ENCODE assay signal across 9 mouse cellular contexts in the genomic region with DNA sequence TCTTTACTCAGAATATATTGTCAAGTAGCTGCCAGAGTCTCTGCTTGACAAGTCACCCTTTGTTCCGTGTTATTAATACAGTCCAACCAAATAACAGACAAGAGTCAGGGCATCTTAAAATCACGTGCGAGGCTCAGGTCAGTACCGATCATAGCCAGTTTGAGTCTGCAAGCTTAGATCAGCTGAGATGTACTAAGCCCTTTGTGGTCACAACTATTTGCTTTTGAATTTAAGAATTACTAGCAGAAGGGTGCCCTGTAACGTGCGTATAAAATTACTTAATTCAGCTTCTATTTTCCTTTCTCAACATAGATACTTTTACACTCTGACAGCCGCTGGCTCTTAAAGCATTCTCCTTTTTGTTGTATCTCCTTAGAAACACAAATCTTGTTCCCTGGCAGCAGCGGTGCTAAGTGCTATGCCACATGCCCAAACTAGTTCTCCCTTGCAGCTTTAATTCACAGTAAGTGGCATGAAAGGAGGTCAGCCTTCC. TPM values are rescaled to one million over a fixed set of nuclear protein-coding genes. Genes with fewer than 3 reads are reported as not detected.
DNase-seq lines count a peak whose midpoint lies in the region; ATAC-seq lines count a peak whose summit lies in the region.
"Had no signal": no experiment of that assay in that cellular context is flagged by ENCODE, and none has a peak within 500 bp of the region (broad histone marks: within the 10 kb centered on the region; RNA-seq: fewer than 3 reads in every experiment).

No protein-coding gene starts in this region.

- intact Hi-C loops in left cerebral cortex, postnatal 25 days (cut with DNase I), result no loop called here

- peak; percentile 41 to 69 for DNase-seq in frontal cortex, adult 2 months (ENCODE audit: extremely low spot score in 1 of 2, low spot score in 1 of 2)
- DNase-seq in frontal cortex, postnatal 25 days (ENCODE audit: low spot score in 2 of 2), result no peak
- DNase-seq in retina, postnatal 1 day, result peak; percentile 32
- no peak for DNase-seq in retina, embryonic 14.5 days (ENCODE audit: low spot score)
- peak; percentile 39 to 72 for DNase-seq in left cerebral cortex, postnatal 25 days (ENCODE audit: low spot score in 2 of 2)
- no peak for DNase-seq in urinary bladder, adult 18-20 months (ENCODE audit: low spot score in 2 of 2)
- DNase-seq: gastrocnemius, postnatal 10 days had no signal

- ATAC-seq in erythroid progenitor cell, adult 5-6 weeks (replicated peaks; ENCODE audit: low FRiP score, poor library complexity, severe bottlenecking), result no peak
- no peak for ATAC-seq in CD4-positive, CD25-positive, alpha-beta regulatory T cell, adult 4 months

RNA-seq across cellular contexts. Expression of a gene that starts 0.7 kb away (rescaled TPM):
- polyA plus RNA-seq in frontal cortex, adult 2 months (2012; rRNA removed), result 27.3 and 28.9 TPM in 2 replicates
- total RNA-seq in left cerebral cortex, postnatal 25 days (2021), result 10 to 100 TPM; 51.4 to 53.7 TPM
- total RNA-seq in erythroid progenitor cell, adult 5-6 weeks (2015; ENCODE audit: low replicate concordance), result not detected in 2 replicates
- not detected in 2 replicates for total RNA-seq in erythroid progenitor cell, adult 5-6 weeks (2017; ENCODE audit: low replicate concordance)
- under 1 TPM in 1 of 2 experiments, not detected in 1; 0.46 TPM for polyA plus RNA-seq in CD4-positive, CD25-positive, alpha-beta regulatory T cell, adult 4 months (2017; shearing (Covaris generic))

Comparison
In these comparisons a context has a peak if more than half of its experiments do, and no peak if none do; other contexts are left out.
1. DNase-seq: peak in frontal cortex, adult 2 months (2 of 2), retina, postnatal 1 day (single experiment) and left cerebral cortex, postnatal 25 days (2 of 2); none in frontal cortex, postnatal 25 days (0 of 2), retina, embryonic 14.5 days (single experiment) and urinary bladder, adult 18-20 months (0 of 2).
2. RNA of a gene that starts 0.7 kb away (total RNA-seq): 51.4 to 53.7 TPM in left cerebral cortex, postnatal 25 days; not detected in erythroid progenitor cell, adult 5-6 weeks; every median in the first group is over 10 times any median in the second.